Mouse (Mus musculus) kidney, adult 2 months (tissue): Measurements from ENCODE around the gene Kank2. TPM values are rescaled to one million over a fixed set of nuclear protein-coding genes. Genes with fewer than 3 reads are reported as not detected.

Experiments
- DNase-seq: peaks from one replicate; pipeline ENCODE4 v3.0.0; 2021
- H3K27ac ChIP-seq: fragments of 200-500 bp; 2 replicates; pipeline ENCODE4 v1.5.1; 2012; ENCODE audit warnings: low read depth, low read length, control low read depth, inconsistent platforms; ENCODE audit not compliant: insufficient read depth
- H3K27me3 ChIP-seq: fragments of 200-500 bp; replicated peaks from 2 replicates; pipeline ENCODE4 v1.6.1; 2012; ENCODE audit warnings: mild to moderate bottlenecking, moderate library complexity, low read length, inconsistent platforms; ENCODE audit not compliant: control insufficient read depth, insufficient read depth
- H3K36me3 ChIP-seq: fragments of 200-500 bp; 2 replicates; pipeline ENCODE4 v1.6.1; 2012; ENCODE audit warnings: mild to moderate bottlenecking, moderate library complexity, low read length, inconsistent platforms; ENCODE audit not compliant: control insufficient read depth, insufficient read depth
- H3K4me1 ChIP-seq: fragments of 200-500 bp; 2 replicates; pipeline ENCODE4 v1.6.1; 2011; ENCODE audit warnings: low read length; ENCODE audit not compliant: control insufficient read depth, insufficient read depth
- H3K4me3 ChIP-seq: fragments of 200-500 bp; 2 replicates; pipeline ENCODE4 v1.5.1; 2011; ENCODE audit warnings: mild to moderate bottlenecking, low read depth, low read length, control low read depth; ENCODE audit not compliant: insufficient read depth
- CTCF ChIP-seq: fragments of 200-500 bp; conservative IDR thresholded peaks from 2 replicates; pipeline ENCODE4 v1.5.1; 2011; ENCODE audit warnings: low read depth, mild to moderate bottlenecking, control low read depth, low read length, moderate library complexity, mixed read lengths; ENCODE audit not compliant: insufficient read depth, insufficient read length
- POLR2A ChIP-seq: fragments of 200-500 bp; IDR thresholded peaks from one replicate; pipeline ENCODE4 v1.6.1; 2011; ENCODE audit warnings: low read depth, low read length, control low read depth
- WGBS: fragments of 180-500 bp; shearing (Covaris S2); methylation state at CpG from one replicate; pipeline ENCODE4 v1.1.7; 2018; 5-methylcytosine and 5-hydroxymethylcytosine counted together
- polyA plus RNA-seq: library from polyadenylated mRNA; depleted of rRNA; stranded (reverse); fragments of >200 nt; gene quantifications from 2 replicates; pipeline ENCODE4 v1.2.3, GENCODE M21; 2012; rRNA removed

Gene Kank2
- polyA plus RNA-seq: 21.8 and 23.6 TPM in 2 replicates

GRCm38 (mm10) chr9:21798345-21799009 is at the start of gene Kank2:
Gene Kank2 (minus strand): TSS chr9:21798744.
- DNase-seq: peak; percentile 89
- TF ChIP-seq POLR2A: peak; percentile 70
- no peak for TF ChIP-seq CTCF
- Histone ChIP-seq H3K27ac (peak within 1 kb of the TSS; percentile 95), H3K4me1 (peaks cover 6% of the 10 kb centered on the region; the same call in 1 of the 2 replicates), H3K4me3 (peak within 1 kb of the TSS; percentile 88), H3K36me3 (no peaks in the 10 kb centered on the region), H3K27me3 (no peaks in the 10 kb centered on the region)
- WGBS: under 1% methylated on average over 52 of the region's 52 CpGs

DNA sequence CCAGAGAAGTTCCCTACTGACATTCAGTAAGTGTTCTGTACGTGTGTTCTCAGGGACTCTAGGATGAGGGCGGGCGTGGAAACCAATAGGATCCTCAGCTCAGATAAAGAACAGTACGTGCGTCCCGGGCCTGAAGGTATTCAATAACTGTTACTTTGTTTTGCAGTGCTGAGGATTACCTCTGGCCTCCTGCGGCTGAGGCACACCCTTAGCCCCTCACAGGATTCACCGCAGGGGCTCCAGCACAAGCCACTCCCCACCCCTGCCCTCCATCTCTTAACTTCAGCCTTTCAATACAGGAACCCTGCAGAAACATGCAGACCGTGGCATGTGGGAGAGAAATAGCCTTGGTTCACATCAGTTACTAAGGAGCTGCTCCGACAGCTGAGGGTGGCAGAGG is 49.4 kb upstream of the Kank2 start:
- DNase-seq: no peak
- no peak overlapping the region for H3K4me3 ChIP-seq
- 60% methylated on average over 10 of the region's 10 CpGs for WGBS
- H3K4me1 ChIP-seq: no peaks in the 10 kb centered on the region
- H3K27ac ChIP-seq: peak overlapping the region; percentile 72
- TF ChIP-seq CTCF (no peak), POLR2A (no peak)
- H3K27me3 ChIP-seq: no peaks in the 10 kb centered on the region
- H3K36me3 ChIP-seq: no peaks in the 10 kb centered on the region; the same call in 1 of the 2 replicates

DNA sequence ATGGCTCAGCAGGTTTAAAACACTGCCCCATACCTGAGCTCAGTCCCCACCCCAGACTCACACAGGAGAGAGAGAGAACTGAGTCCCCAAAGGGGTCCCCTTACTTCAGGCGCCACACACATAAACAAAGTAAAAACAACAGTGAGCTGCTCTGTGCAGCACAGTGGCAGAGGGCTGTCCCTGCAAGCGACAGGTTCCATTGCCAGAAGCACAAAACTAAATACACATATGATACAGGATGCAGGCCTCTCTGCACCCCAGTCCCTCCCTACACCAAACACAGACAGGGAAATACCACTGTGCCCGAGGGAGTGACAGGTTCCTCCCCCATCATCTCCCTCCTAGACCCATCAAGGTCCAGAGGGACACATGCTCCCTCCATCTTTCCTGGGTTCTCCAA is 48.9 kb upstream of the Kank2 start:
- H3K27ac ChIP-seq: peak overlapping the region; percentile 72
- H3K4me3 ChIP-seq: no peak overlapping the region
- H3K36me3 ChIP-seq: no peaks in the 10 kb centered on the region; the same call in 1 of the 2 replicates
- TF ChIP-seq CTCF (no peak), POLR2A (no peak)
- no peaks in the 10 kb centered on the region for H3K27me3 ChIP-seq
- no peak for DNase-seq
- 47% methylated on average over 3 of the region's 3 CpGs for WGBS
- H3K4me1 ChIP-seq: no peaks in the 10 kb centered on the region

DNA sequence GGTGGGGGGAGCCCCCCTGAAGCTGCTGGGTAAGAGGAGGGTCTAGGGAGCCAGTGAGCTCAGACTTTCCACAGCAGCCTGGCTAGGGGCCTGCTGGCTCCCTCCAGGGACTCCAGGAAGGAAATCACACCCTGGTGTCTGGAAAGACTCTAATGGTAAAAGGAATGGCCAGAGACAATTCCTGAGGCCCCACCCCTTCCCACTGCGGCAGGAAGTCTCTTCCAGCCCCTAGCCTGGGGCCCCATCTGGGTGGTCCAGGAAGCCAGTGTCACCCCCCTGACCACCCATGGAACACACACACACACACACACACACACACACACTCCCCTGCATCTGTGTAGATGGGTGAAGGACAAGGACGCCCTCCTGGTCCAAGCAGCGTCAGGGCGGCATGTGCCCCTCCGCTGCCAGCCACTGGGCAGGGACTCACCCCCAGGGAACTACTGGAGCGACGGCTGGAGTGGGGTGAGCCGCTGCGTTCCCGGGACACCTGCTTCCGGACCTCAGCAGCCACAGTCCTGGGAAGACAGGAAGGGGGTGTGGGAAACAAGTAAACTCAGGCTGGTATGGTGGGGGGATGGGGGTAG is 48.3 kb upstream of the Kank2 start:
- Histone ChIP-seq H3K27me3 (no peaks in the 10 kb centered on the region), H3K4me3 (peak overlapping the region; percentile 4; the same call in 1 of the 2 replicates), H3K27ac (peak overlapping the region; percentile 88), H3K4me1 (no peaks in the 10 kb centered on the region), H3K36me3 (no peaks in the 10 kb centered on the region; the same call in 1 of the 2 replicates)
- DNase-seq: peak; percentile 88
- TF ChIP-seq CTCF (no peak), POLR2A (no peak)
- WGBS: 36% methylated on average over 11 of the region's 11 CpGs

DNA sequence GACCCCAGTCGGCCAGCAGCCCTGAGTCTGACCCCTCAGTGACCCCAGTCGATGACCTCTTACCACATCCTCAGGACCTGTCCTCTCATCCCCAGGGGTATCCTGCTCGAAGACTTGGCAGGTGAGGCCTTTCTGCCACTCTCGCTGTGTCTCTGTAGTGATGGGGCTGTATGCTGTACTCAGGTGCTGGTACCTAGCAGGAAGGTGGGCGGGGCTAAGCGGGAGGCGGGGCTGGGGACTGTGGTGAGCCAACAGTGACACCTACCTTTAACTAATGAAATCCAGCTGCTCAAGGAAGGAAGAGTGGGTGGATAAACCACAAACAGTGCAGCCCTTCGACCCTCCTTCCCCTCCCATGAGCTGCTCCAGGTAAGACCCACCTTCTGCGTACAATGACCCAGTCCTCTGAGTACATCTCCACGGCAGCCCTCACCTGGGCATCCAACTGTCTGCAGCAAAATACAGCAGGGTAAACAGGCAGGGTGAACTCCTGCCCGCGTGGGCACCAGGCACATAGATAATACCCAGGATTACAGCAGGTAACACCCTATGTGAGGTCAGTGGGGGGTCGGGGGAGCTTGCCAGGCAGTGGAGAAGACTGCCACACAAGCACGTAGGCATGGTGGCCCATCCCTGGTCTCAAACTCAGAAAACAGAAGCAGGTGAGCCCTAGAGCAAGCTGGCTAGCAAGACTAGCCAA is 47.0 kb upstream of the Kank2 start:
- H3K27me3 ChIP-seq: no peaks in the 10 kb centered on the region
- H3K4me1 ChIP-seq: no peaks in the 10 kb centered on the region
- H3K4me3 ChIP-seq: no peak overlapping the region
- H3K27ac ChIP-seq: no peak overlapping the region
- H3K36me3 ChIP-seq: no peaks in the 10 kb centered on the region; the same call in 1 of the 2 replicates
- peak; percentile 48 for DNase-seq
- TF ChIP-seq CTCF (0 out of 2 replicates have a peak, but pooled peaks have one; percentile 11), POLR2A (no peak)
- WGBS: 47% methylated on average over 14 of the region's 14 CpGs

DNA sequence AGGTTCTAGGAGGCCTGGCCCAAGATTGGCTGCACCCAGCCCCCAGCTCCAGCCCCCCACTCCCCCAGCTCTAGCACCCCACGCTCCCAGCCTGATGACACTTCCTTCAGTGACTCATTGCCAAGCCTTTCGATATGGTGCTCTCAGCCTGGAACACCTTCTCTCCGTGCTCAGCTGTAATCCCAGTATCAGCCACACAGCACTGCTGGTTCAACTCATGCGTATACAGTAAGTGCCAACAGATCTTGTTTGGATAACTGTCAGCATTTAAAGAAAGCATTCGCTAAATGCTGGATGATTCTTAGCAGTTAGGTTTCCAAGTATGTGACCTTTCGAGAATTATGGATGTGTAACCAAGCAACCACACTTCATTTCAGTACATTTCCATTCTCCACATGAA is 44.5 kb upstream of the Kank2 start:
- Histone ChIP-seq H3K4me1 (no peaks in the 10 kb centered on the region), H3K27ac (no peak overlapping the region), H3K4me3 (no peak overlapping the region), H3K27me3 (no peaks in the 10 kb centered on the region), H3K36me3 (no peaks in the 10 kb centered on the region; the same call in 1 of the 2 replicates)
- DNase-seq: no peak
- WGBS: 63% methylated on average over 6 of the region's 6 CpGs
- TF ChIP-seq CTCF: no peak
- TF ChIP-seq POLR2A: no peak

- 30% methylated on average over 5 of the region's 5 CpGs for WGBS
- H3K4me3 ChIP-seq: no peak overlapping the region
- H3K36me3 ChIP-seq: no peaks in the 10 kb centered on the region; the same call in 1 of the 2 replicates
- H3K27ac ChIP-seq: peak overlapping the region; percentile 32; the same call in 1 of the 2 replicates
- H3K4me1 ChIP-seq: no peaks in the 10 kb centered on the region
- no peaks in the 10 kb centered on the region for H3K27me3 ChIP-seq
- peak; percentile 68 for DNase-seq
- TF ChIP-seq POLR2A (no peak), CTCF (no peak)
Observed at GRCm38 (mm10) chr9:21842391-21842790, 43.8 kb upstream of the Kank2 start.
